Comparison of ENCODE assay signal across 8 mouse cellular contexts in the genomic region with DNA sequence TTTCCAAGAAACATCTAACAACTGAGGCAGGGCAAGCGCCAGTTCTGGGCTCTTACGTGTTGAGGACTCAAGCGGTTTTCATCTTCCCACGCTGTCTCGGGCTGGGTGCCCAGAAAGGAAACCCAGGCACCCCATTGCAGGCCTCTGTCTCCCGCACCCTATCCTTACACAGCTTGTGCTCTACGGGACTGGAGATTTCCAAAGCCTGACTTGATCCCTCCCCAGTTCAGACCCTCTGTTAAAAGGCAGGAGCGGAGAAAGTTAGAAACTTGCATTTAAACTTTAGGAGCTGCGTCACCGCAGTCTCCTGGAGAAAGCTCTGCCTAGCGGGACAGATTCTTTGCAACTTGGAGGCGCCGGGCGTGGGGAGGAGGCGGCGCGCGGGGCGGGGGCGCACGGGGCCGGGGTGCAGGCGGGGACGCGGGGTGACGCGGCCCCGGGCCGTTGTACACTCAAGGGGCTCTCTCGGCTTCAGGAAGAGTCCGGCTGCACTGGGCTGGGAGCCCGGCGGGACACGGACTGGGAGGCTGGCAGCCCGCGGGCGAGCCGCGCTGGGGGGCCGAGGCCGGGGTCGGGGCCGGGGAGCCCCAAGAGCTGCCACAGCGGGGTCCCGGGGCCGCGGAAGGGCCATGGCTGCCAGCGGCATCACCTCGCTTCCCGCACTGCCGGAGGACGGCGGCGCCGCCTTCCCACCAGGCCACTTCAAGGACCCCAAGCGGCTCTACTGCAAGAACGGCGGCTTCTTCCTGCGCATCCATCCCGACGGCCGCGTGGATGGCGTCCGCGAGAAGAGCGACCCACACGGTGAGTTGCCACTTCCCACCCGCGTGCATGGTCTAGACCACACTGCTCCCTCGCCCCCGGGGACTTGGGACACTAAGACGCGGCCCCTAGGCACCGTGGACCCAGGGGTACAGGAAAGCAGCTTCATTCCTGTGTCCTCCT. TPM values are rescaled to one million over a fixed set of nuclear protein-coding genes. Genes with fewer than 3 reads are reported as not detected.
A peak's percentile ranks its signal among the peaks of the same experiment; 100 is the strongest.
DNase-seq lines count a peak whose midpoint lies in the region; ATAC-seq and TF ChIP-seq lines count a peak whose summit lies in the region.

A gene (plus strand): TSS at position 126 of the 945 bp plus-strand sequence.

- peak; percentile 24 for DNase-seq in ovary, postnatal 10 days (ENCODE audit: low spot score)
- DNase-seq in ovary, adult 18-20 months (ENCODE audit: low spot score) = no peak
- DNase-seq in kidney, postnatal 10 days = peak; percentile 62
- DNase-seq in lung, adult 2 months = peak; percentile 26
- peak; percentile 57 for DNase-seq in right cerebral cortex, adult 18-20 months
- no peak for DNase-seq in MN1 (ENCODE audit: low spot score)

- peak within 1 kb of the TSS; percentile 90 for H3K9ac ChIP-seq in embryonic facial prominence, embryonic 13.5 days
- peak within 1 kb of the TSS; percentile 75 for H3K9ac ChIP-seq in heart, embryonic 11.5 days (ENCODE audit: low read depth, low read length)

- peaks cover 28% of the 10 kb centered on the region for H3K27me3 ChIP-seq in embryonic facial prominence, embryonic 13.5 days
- peaks cover 18% of the 10 kb centered on the region for H3K27me3 ChIP-seq in heart, embryonic 11.5 days (ENCODE audit: control insufficient read depth, insufficient read depth, low read length)

- H3K9me3 ChIP-seq in embryonic facial prominence, embryonic 13.5 days = no peaks in the 10 kb centered on the region
- no peaks in the 10 kb centered on the region for H3K9me3 ChIP-seq in heart, embryonic 11.5 days (replicated peaks; ENCODE audit: control insufficient read depth, low read length)

- H3K4me1 ChIP-seq in embryonic facial prominence, embryonic 13.5 days = peaks cover 23% of the 10 kb centered on the region
- H3K4me1 ChIP-seq in heart, embryonic 11.5 days (ENCODE audit: control insufficient read depth, insufficient read depth, low read length) = peaks cover 7% of the 10 kb centered on the region; the same call in 1 of the 2 replicates
- H3K4me1 ChIP-seq in lung, adult 2 months (ENCODE audit: control insufficient read depth, insufficient read depth, low read length) = no peaks in the 10 kb centered on the region; the same call in 1 of the 2 replicates

- peak; percentile 30; the same call in 1 of the 2 replicates for TF ChIP-seq POLR2A in lung, adult 2 months (IDR thresholded peaks at IDR 0.05; ENCODE audit: borderline replicate concordance, extremely low read depth, low read depth, low read length)

- ATAC-seq in embryonic facial prominence, embryonic 13.5 days (ENCODE audit: insufficient number of reproducible peaks, insufficient read depth, low FRiP score, low TSS enrichment, low read depth) = peak; percentile 70; the same call in 1 of the 2 replicates
- peak; percentile 42; the same call in 1 of the 2 replicates for ATAC-seq in heart, embryonic 11.5 days (replicated peaks; ENCODE audit: insufficient number of reproducible peaks, low FRiP score, low TSS enrichment)

- peak within 1 kb of the TSS; percentile 64; the same call in 1 of the 2 replicates for H3K27ac ChIP-seq in embryonic facial prominence, embryonic 13.5 days
- no peak within 1 kb of the TSS for H3K27ac ChIP-seq in heart, embryonic 11.5 days (ENCODE audit: low read depth, low read length)

- WGBS in embryonic facial prominence, embryonic 13.5 days = under 1% methylated on average over 74 of the region's 75 CpGs
- WGBS in heart, embryonic 11.5 days (ENCODE audit: insufficient replicate concordance) = under 1% methylated on average over 74 of the region's 75 CpGs
- WGBS in lung, adult 2 months = 1% methylated on average over 73 of the region's 75 CpGs

- peak within 1 kb of the TSS; percentile 87 for H3K4me2 ChIP-seq in embryonic facial prominence, embryonic 13.5 days
- H3K4me2 ChIP-seq in heart, embryonic 11.5 days = peak within 1 kb of the TSS; percentile 100

- no peak for TF ChIP-seq CTCF in lung, adult 2 months (IDR thresholded peaks at IDR 0.05; ENCODE audit: insufficient read depth, low read length)

- H3K4me3 ChIP-seq in embryonic facial prominence, embryonic 13.5 days = peak within 1 kb of the TSS; percentile 81
- H3K4me3 ChIP-seq in heart, embryonic 11.5 days (ENCODE audit: low read depth, low read length) = peak within 1 kb of the TSS; percentile 76
- H3K4me3 ChIP-seq in lung, adult 2 months (replicated peaks; ENCODE audit: extremely low read depth, low read depth, low read length) = peak within 1 kb of the TSS; percentile 42

- H3K36me3 ChIP-seq in embryonic facial prominence, embryonic 13.5 days = no peaks in the 10 kb centered on the region
- no peaks in the 10 kb centered on the region for H3K36me3 ChIP-seq in heart, embryonic 11.5 days (ENCODE audit: control insufficient read depth, insufficient read depth, low read length)

RNA-seq across cellular contexts. Expression of the gene that starts here (rescaled TPM):
- polyA plus RNA-seq in embryonic facial prominence, embryonic 13.5 days (2015; fragmentation: Nextera tagmentation; extraction: Ambion mirVana) = 4.7 and 4.8 TPM in 2 replicates
- 1.4 and 1.5 TPM in 2 replicates for polyA plus RNA-seq in heart, embryonic 11.5 days (2014; fragmentation: Nextera tagmentation; extraction: Ambion mirVana)
- polyA plus RNA-seq in lung, adult 2 months (2012; rRNA removed) = 5.1 and 5.4 TPM in 2 replicates

Comparison
In these comparisons a context has a peak if more than half of its experiments do, and no peak if none do; other contexts are left out.
1. DNase-seq: peak in ovary, postnatal 10 days (single experiment), kidney, postnatal 10 days (single experiment), lung, adult 2 months (single experiment) and right cerebral cortex, adult 18-20 months (single experiment); none in ovary, adult 18-20 months (single experiment) and MN1 (single experiment).
2. Peak in every context shown above with its lines, with median percentiles within 50 percentile points of each other: H3K4me3 ChIP-seq.